8 mouse cellular contexts compared by ENCODE assay signal in the genomic region with DNA sequence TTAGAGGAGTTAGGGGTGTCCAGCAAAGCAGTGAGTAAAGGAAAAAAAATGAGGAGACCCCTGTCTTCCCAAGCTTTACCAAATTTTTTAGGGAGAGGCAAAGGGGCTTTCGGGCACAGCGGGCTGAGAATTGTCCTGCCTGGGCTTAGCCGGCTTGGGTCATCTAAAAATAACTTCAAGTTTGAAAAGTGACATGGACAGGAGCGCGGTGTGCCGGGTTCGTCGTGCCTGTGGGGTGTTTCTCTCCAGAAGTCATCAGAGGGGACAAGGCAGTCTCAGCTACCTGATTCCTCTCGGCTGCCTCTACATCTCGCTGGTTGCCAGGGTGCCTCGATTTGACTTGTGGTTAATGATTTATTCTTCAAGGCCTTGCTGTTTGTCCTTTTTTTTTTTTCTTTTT. TPM values are rescaled to one million over a fixed set of nuclear protein-coding genes. Genes with fewer than 3 reads are reported as not detected.
DNase-seq lines count a peak whose midpoint lies in the region; ATAC-seq lines count a peak whose summit lies in the region.

No protein-coding gene starts in this region.

- H3K27ac ChIP-seq in lung, embryonic 16.5 days (ENCODE audit: low read length): no peak overlapping the region
- no peak overlapping the region for H3K27ac ChIP-seq in hindbrain, embryonic 12.5 days

- no peaks in the 10 kb centered on the region for H3K36me3 ChIP-seq in lung, embryonic 16.5 days (ENCODE audit: control insufficient read depth, insufficient read depth, low read length)
- H3K36me3 ChIP-seq in hindbrain, embryonic 12.5 days: no peaks in the 10 kb centered on the region

- ATAC-seq in lung, embryonic 16.5 days (ENCODE audit: low read depth): no peak
- no peak for ATAC-seq in hindbrain, embryonic 12.5 days (ENCODE audit: low FRiP score)

- 34% methylated on average over 11 of the region's 11 CpGs for WGBS in lung, embryonic 16.5 days
- WGBS in hindbrain, embryonic 12.5 days: 54% methylated on average over 11 of the region's 11 CpGs

- H3K9me3 ChIP-seq in lung, embryonic 16.5 days (ENCODE audit: control insufficient read depth, low read length): no peaks in the 10 kb centered on the region
- no peaks in the 10 kb centered on the region for H3K9me3 ChIP-seq in hindbrain, embryonic 12.5 days (replicated peaks)

- H3K27me3 ChIP-seq in lung, embryonic 16.5 days (ENCODE audit: control insufficient read depth, insufficient read depth, low read depth, low read length): peaks cover 8% of the 10 kb centered on the region; the same call in 1 of the 2 replicates
- H3K27me3 ChIP-seq in hindbrain, embryonic 12.5 days: peaks cover 5% of the 10 kb centered on the region

- peak overlapping the region; percentile 94 for H3K4me2 ChIP-seq in lung, embryonic 16.5 days (ENCODE audit: low read depth, low read length)
- peak overlapping the region; percentile 93 for H3K4me2 ChIP-seq in hindbrain, embryonic 12.5 days (replicated peaks)

- H3K9ac ChIP-seq in lung, embryonic 16.5 days (ENCODE audit: low read length): no peak overlapping the region
- H3K9ac ChIP-seq in hindbrain, embryonic 12.5 days: no peak overlapping the region

- DNase-seq in lung, postnatal 14 days: no peak
- DNase-seq in liver: peak; percentile 11
- DNase-seq in frontal cortex, postnatal 36 days (ENCODE audit: low spot score in 2 of 2): no peak
- DNase-seq in right cerebral cortex, postnatal 14 days: no peak
- no peak for DNase-seq in lung, postnatal 36 days
- DNase-seq in spleen, adult 18-20 months: no peak

- H3K4me3 ChIP-seq in lung, embryonic 16.5 days (ENCODE audit: low read length): peak overlapping the region; percentile 55
- peak overlapping the region; percentile 76 for H3K4me3 ChIP-seq in hindbrain, embryonic 12.5 days

- H3K4me1 ChIP-seq in lung, embryonic 16.5 days (replicated peaks; ENCODE audit: control insufficient read depth, insufficient read depth, low read length): peaks cover 6% of the 10 kb centered on the region
- 0 out of 2 replicates have a peak, but pooled peaks cover 3% of the 10 kb centered on the region for H3K4me1 ChIP-seq in hindbrain, embryonic 12.5 days

RNA-seq across cellular contexts. Expression of gene Rcan2, which starts 1.3 kb away (rescaled TPM):
- 5.3 and 6.0 TPM in 2 replicates for polyA plus RNA-seq in lung, embryonic 16.5 days (2015; fragmentation: Nextera tagmentation; extraction: Ambion mirVana)
- polyA plus RNA-seq in hindbrain, embryonic 12.5 days (2016; fragmentation: Nextera tagmentation; extraction: Ambion mirVana): 51.9 and 65.0 TPM in 2 replicates
